Mouse (Mus musculus) E14TG2a.4 (cell line): ENCODE data around the gene Tnfrsf11a.

Experiments
- CTCF ChIP-seq: conservative IDR thresholded peaks from 2 replicates; pipeline ENCODE4 v1.5.1; 2014; ENCODE audit warnings: low read length
- POU5F1 ChIP-seq: IDR thresholded peaks from 2 replicates; pipeline ENCODE4 v1.6.1; 2014; ENCODE audit warnings: low read length, borderline replicate concordance

DNA sequence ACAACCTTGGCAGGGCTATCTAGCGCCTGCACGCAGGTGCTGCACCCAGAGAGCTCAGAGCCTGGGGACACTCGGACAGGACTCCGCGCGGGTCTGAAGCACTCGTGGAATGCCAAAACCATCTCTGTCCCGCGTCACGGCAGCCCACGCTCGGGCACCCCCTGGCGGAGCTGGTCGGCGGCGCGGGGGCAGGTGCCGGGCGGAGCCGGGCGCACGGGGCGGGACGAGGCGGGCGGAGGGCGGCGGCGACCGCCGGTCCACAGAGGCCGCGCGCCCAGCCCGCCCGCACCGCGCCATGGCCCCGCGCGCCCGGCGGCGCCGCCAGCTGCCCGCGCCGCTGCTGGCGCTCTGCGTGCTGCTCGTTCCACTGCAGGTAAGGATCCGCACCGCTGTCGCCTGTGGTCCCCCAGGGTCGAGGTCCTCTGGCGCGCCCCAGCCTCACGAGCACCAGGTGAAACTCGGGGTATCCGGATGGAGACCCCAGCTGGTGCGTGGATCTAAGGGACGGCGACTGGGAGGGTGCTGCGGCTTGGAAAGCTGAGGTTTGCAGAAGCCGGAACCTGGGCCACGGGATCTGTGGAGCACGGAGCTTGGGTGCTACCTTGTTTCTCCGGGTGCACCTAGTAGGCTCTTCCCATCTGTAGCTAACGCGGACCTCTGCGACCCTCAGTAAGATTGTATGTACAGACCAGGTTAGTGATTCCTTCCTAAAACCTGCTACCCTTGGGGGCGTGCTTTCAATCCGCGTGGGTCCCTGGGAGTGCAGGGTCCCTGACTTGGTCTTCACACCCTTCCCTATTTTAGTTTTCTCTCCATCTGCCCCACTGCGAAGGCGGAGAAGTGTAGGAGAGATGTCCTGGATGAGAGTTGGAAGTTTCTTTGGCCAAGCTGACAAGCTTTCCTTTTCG lies at the start of gene Tnfrsf11a:
- TF ChIP-seq CTCF (no peak), POU5F1 (no peak)
